Mouse (Mus musculus) E14TG2a.4 (cell line): ENCODE results near the gene Cyp27a1.

ENCODE experiments used
- CTCF ChIP-seq: conservative IDR thresholded peaks from 2 replicates; pipeline ENCODE4 v1.5.1; 2014; ENCODE audit warnings: low read length
- POU5F1 ChIP-seq: IDR thresholded peaks from 2 replicates; pipeline ENCODE4 v1.6.1; 2014; ENCODE audit warnings: low read length, borderline replicate concordance

DNA sequence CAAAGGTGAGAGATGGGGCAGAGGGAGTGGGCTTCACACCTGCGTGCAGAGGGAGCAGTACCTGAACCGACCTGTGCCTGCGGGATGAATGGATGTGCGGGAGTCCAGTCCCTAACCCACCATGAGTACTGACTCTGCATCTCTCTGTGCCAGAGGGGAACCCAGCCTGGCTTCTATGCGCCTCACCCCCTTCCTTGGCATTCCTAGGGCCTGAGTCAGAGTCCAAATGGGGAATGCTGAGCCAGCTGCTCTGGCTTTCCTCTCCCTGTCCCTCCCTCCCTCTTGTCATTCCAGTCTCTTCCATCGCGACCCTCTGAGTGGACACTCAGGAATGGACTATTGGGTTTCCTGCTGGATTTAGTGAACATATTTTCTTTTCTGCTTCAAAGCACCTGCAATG, 35.9 kb downstream of the Cyp27a1 start:
- no peak for TF ChIP-seq CTCF
- no peak for TF ChIP-seq POU5F1
